Mouse (Mus musculus) CD4-positive, CD25-positive, alpha-beta regulatory T cell, adult 4 months (primary cell): ENCODE data around the gene Gm28048. TPM values are rescaled to one million over a fixed set of nuclear protein-coding genes. Genes with fewer than 3 reads are reported as not detected.
A peak's percentile ranks its signal among the peaks of the same experiment; 100 is the strongest.

Experiments
- ATAC-seq: one replicate; pipeline ENCODE4 v1.8.0; 2017
- polyA plus RNA-seq, 2 experiments: library from polyadenylated mRNA; unstranded; fragments of 100-300 nt; shearing (Covaris generic); gene quantifications; one replicate each; pipeline ENCODE4 v1.2.1; 2017

Gene Gm28048
- polyA plus RNA-seq, 2 experiments from 2014 or later: 25.1 to 38.5 TPM

- no peak for ATAC-seq
Measured at GRCm38 (mm10) chr11:22938983-22939382, 42.9 kb downstream of the Gm28048 start.

- ATAC-seq: no peak
Measured at GRCm38 (mm10) chr11:22937716-22938316, 44.1 kb downstream of the Gm28048 start.

GRCm38 (mm10) chr11:22936446-22937125, 45.3 kb downstream of the Gm28048 start:
- peak; percentile 94 for ATAC-seq

GRCm38 (mm10) chr11:22932167-22932566, 49.7 kb downstream of the Gm28048 start:
- no peak for ATAC-seq

GRCm38 (mm10) chr11:22931320-22931905, 50.5 kb downstream of the Gm28048 start:
- no peak for ATAC-seq

- ATAC-seq: no peak
Measured at GRCm38 (mm10) chr11:22930129-22930528, 51.8 kb downstream of the Gm28048 start.

- peak; percentile 75 for ATAC-seq
Measured at GRCm38 (mm10) chr11:22928586-22929169, 53.2 kb downstream of the Gm28048 start.

- ATAC-seq: no peak
Measured at GRCm38 (mm10) chr11:22923606-22924005, 58.3 kb downstream of the Gm28048 start.

GRCm38 (mm10) chr11:22922546-22922945, 59.3 kb downstream of the Gm28048 start:
- no peak for ATAC-seq

GRCm38 (mm10) chr11:22919336-22919735, 62.6 kb downstream of the Gm28048 start:
- ATAC-seq: no peak

GRCm38 (mm10) chr11:22917786-22918185, 64.1 kb downstream of the Gm28048 start:
- ATAC-seq: no peak

GRCm38 (mm10) chr11:22913744-22914143, 68.1 kb downstream of the Gm28048 start:
- ATAC-seq: no peak

- ATAC-seq: no peak
Measured at GRCm38 (mm10) chr11:22911831-22912230, 70.1 kb downstream of the Gm28048 start.

GRCm38 (mm10) chr11:22906453-22906865, 75.4 kb downstream of the Gm28048 start:
- no peak for ATAC-seq

- peak; percentile 85 for ATAC-seq
Measured at GRCm38 (mm10) chr11:22902923-22903322, 79.0 kb downstream of the Gm28048 start.

- peak; percentile 15 for ATAC-seq
Measured at GRCm38 (mm10) chr11:22900041-22900440, 81.8 kb downstream of the Gm28048 start.

- no peak for ATAC-seq
Measured at GRCm38 (mm10) chr11:22897642-22898041, 84.2 kb downstream of the Gm28048 start.

GRCm38 (mm10) chr11:22897127-22897526, 84.8 kb downstream of the Gm28048 start:
- no peak for ATAC-seq

GRCm38 (mm10) chr11:22893075-22893474, 88.8 kb downstream of the Gm28048 start:
- no peak for ATAC-seq

- no peak for ATAC-seq
Measured at GRCm38 (mm10) chr11:22892466-22892865, 89.4 kb downstream of the Gm28048 start.

- ATAC-seq: no peak
Measured at GRCm38 (mm10) chr11:22891876-22892275, 90.0 kb downstream of the Gm28048 start.

- ATAC-seq: no peak
Measured at GRCm38 (mm10) chr11:22891242-22891641, 90.6 kb downstream of the Gm28048 start.

GRCm38 (mm10) chr11:22889224-22889623, 92.7 kb downstream of the Gm28048 start:
- ATAC-seq: no peak

- ATAC-seq: no peak
Measured at GRCm38 (mm10) chr11:22886991-22887390, 94.9 kb downstream of the Gm28048 start.
